In the genomic region with DNA sequence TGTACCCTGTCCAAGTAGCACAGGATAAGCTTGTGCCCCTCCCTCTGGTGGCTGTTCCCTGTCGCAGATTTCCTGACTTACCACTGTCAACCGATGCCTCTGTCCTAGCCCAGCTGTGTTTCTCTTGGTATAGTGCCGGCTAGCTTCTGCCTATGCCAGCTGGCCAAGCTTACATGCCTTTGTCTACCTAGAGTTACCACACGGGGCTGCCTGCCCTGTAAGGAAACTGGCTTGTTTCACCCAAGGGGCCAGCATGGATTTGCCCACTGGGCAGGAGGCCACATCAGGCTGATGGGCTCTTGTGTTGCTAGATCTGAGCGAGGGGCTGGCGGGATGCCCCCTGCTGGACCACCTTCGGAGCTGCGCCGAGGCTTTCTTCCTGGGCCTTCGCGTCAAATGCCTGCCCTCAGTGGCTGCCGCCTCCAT, we compare ENCODE assay signal across 10 mouse cellular contexts. TPM values are rescaled to one million over a fixed set of nuclear protein-coding genes. Genes with fewer than 3 reads are reported as not detected.
DNase-seq lines count a peak whose midpoint lies in the region; ATAC-seq and TF ChIP-seq lines count a peak whose summit lies in the region.
"Had no signal": no experiment of that assay in that cellular context is flagged by ENCODE, and none has a peak within 500 bp of the region (broad histone marks: within the 10 kb centered on the region; RNA-seq: fewer than 3 reads in every experiment).

No protein-coding gene starts in this region.

- 42% methylated on average over 12 of the region's 12 CpGs for WGBS in liver, postnatal 0 days (ENCODE audit: insufficient replicate concordance)
- WGBS in liver, embryonic 12.5 days (ENCODE audit: insufficient replicate concordance), result 32% methylated on average over 12 of the region's 12 CpGs
- 28% methylated on average over 12 of the region's 12 CpGs for WGBS in embryonic facial prominence, embryonic 11.5 days
- 46% methylated on average over 12 of the region's 12 CpGs for WGBS in kidney, adult 2 months

- H3K27me3 ChIP-seq in liver, postnatal 0 days (ENCODE audit: insufficient read depth, low read length), result no peaks in the 10 kb centered on the region
- peaks cover under 1% of the 10 kb centered on the region; the same call in 1 of the 2 replicates for H3K27me3 ChIP-seq in liver, embryonic 12.5 days (replicated peaks)
- no peaks in the 10 kb centered on the region for H3K27me3 ChIP-seq in embryonic facial prominence, embryonic 11.5 days (ENCODE audit: control insufficient read depth, insufficient read depth, low read length)
- H3K27me3 ChIP-seq in kidney, adult 2 months (replicated peaks; ENCODE audit: control insufficient read depth, insufficient read depth, low read length), result no peaks in the 10 kb centered on the region

- H3K27ac ChIP-seq in liver, postnatal 0 days (ENCODE audit: low read depth), result no peak overlapping the region
- no peak overlapping the region for H3K27ac ChIP-seq in liver, embryonic 12.5 days
- H3K27ac ChIP-seq in embryonic facial prominence, embryonic 11.5 days (replicated peaks; ENCODE audit: low read depth, low read length), result no peak overlapping the region
- no peak overlapping the region for H3K27ac ChIP-seq in kidney, adult 2 months (ENCODE audit: insufficient read depth, low read depth, low read length)

- no peak overlapping the region for H3K9ac ChIP-seq in liver, postnatal 0 days (replicated peaks)
- H3K9ac ChIP-seq in liver, embryonic 12.5 days, result no peak overlapping the region
- H3K9ac ChIP-seq in embryonic facial prominence, embryonic 11.5 days (replicated peaks; ENCODE audit: low read length), result no peak overlapping the region

- peak; percentile 36 for DNase-seq in adrenal gland, postnatal 14 days
- DNase-seq in adrenal gland, adult (ENCODE audit: inconsistent age in 2 of 2, low spot score in 1 of 2), result no peak
- DNase-seq in liver, postnatal 0 days, result peak; percentile 12
- peak; percentile 23 for DNase-seq in embryonic facial prominence, embryonic 11.5 days (ENCODE audit: low spot score)
- no peak for DNase-seq in kidney, adult 2 months
- no peak for DNase-seq in gastrocnemius, adult 18-20 months (ENCODE audit: low spot score)
- DNase-seq: right cerebral cortex, adult 18-20 months had no signal

- no peak for TF ChIP-seq EP300 in liver, postnatal 0 days (IDR thresholded peaks at IDR 0.05; ENCODE audit: low read depth)

- ATAC-seq in liver, postnatal 0 days, result no peak
- no peak for ATAC-seq in liver, embryonic 12.5 days
- ATAC-seq in embryonic facial prominence, embryonic 11.5 days (replicated peaks; ENCODE audit: insufficient number of reproducible peaks, low FRiP score, low TSS enrichment, low read depth), result no peak
- peak; percentile 23; the same call in 1 of the 2 replicates for ATAC-seq in megakaryocyte progenitor cell, adult 5-6 weeks (replicated peaks; ENCODE audit: poor library complexity)

- no peak overlapping the region for H3K4me3 ChIP-seq in liver, postnatal 0 days (ENCODE audit: low read depth, low read length)
- H3K4me3 ChIP-seq in liver, embryonic 12.5 days, result no peak overlapping the region
- H3K4me3 ChIP-seq in embryonic facial prominence, embryonic 11.5 days (ENCODE audit: low read depth, low read length), result no peak overlapping the region
- no peak overlapping the region for H3K4me3 ChIP-seq in kidney, adult 2 months (ENCODE audit: insufficient read depth, low read depth, low read length)

- no peaks in the 10 kb centered on the region for H3K36me3 ChIP-seq in liver, postnatal 0 days (replicated peaks; ENCODE audit: insufficient read depth, low read length)
- no peaks in the 10 kb centered on the region for H3K36me3 ChIP-seq in liver, embryonic 12.5 days
- H3K36me3 ChIP-seq in embryonic facial prominence, embryonic 11.5 days (replicated peaks; ENCODE audit: control insufficient read depth, insufficient read depth, low read depth, low read length), result no peaks in the 10 kb centered on the region
- H3K36me3 ChIP-seq in kidney, adult 2 months (ENCODE audit: control insufficient read depth, insufficient read depth, low read length), result no peaks in the 10 kb centered on the region

- peak; percentile 32 for TF ChIP-seq CTCF in liver, postnatal 0 days (IDR thresholded peaks at IDR 0.05; ENCODE audit: low read depth)
- no peak for TF ChIP-seq CTCF in kidney, adult 2 months (conservative IDR thresholded peaks at IDR 0.05; ENCODE audit: insufficient read depth, insufficient read length, low read depth, low read length)

- H3K4me1 ChIP-seq in liver, postnatal 0 days (ENCODE audit: insufficient read depth), result peaks cover 3% of the 10 kb centered on the region
- H3K4me1 ChIP-seq in liver, embryonic 12.5 days, result peaks cover 3% of the 10 kb centered on the region; the same call in 1 of the 2 replicates
- H3K4me1 ChIP-seq in embryonic facial prominence, embryonic 11.5 days (ENCODE audit: control insufficient read depth, insufficient read depth, low read length), result no peaks in the 10 kb centered on the region
- no peaks in the 10 kb centered on the region for H3K4me1 ChIP-seq in kidney, adult 2 months (ENCODE audit: control insufficient read depth, insufficient read depth, low read length)

- no peak overlapping the region for H3K4me2 ChIP-seq in liver, postnatal 0 days (ENCODE audit: low read depth, low read length)
- no peak overlapping the region for H3K4me2 ChIP-seq in liver, embryonic 12.5 days
- H3K4me2 ChIP-seq in embryonic facial prominence, embryonic 11.5 days (ENCODE audit: low read depth, low read length), result no peak overlapping the region
- H3K4me2 ChIP-seq: heart, embryonic 11.5 days had no signal

- no peak for TF ChIP-seq POLR2A in kidney, adult 2 months (IDR thresholded peaks at IDR 0.05; ENCODE audit: low read depth, low read length)

- no peaks in the 10 kb centered on the region for H3K9me3 ChIP-seq in liver, postnatal 0 days (ENCODE audit: low read length)
- H3K9me3 ChIP-seq in liver, embryonic 12.5 days (replicated peaks), result no peaks in the 10 kb centered on the region
- H3K9me3 ChIP-seq in embryonic facial prominence, embryonic 11.5 days (replicated peaks; ENCODE audit: control insufficient read depth, low read length), result no peaks in the 10 kb centered on the region

RNA-seq across cellular contexts. Expression of a gene that starts 19.8 kb away (rescaled TPM):
- 0.53 and 0.85 TPM in 2 replicates for total RNA-seq in adrenal gland, postnatal 14 days (2021)
- polyA plus RNA-seq in liver, postnatal 0 days (2015; fragmentation: Nextera tagmentation; extraction: Ambion mirVana), result 2.1 and 2.2 TPM in 2 replicates
- polyA plus RNA-seq in liver, embryonic 12.5 days (2016; fragmentation: Nextera tagmentation; extraction: Ambion mirVana), result 0.99 and 1.2 TPM in 2 replicates
- 0.61 and 0.76 TPM in 2 replicates for polyA plus RNA-seq in embryonic facial prominence, embryonic 11.5 days (2014; fragmentation: Nextera tagmentation; extraction: Ambion mirVana)
- 0.20 and 0.30 TPM in 2 replicates for total RNA-seq in megakaryocyte progenitor cell, adult 5-6 weeks (2015)
- total RNA-seq in megakaryocyte progenitor cell, adult 5-6 weeks (2017), result 0.41 and 1.9 TPM in 2 replicates
- 3.9 and 4.5 TPM in 2 replicates for polyA plus RNA-seq in kidney, adult 2 months (2012; rRNA removed)
- under 1 TPM in 1 of 2 experiments, not detected in 1; 0.36 TPM for total RNA-seq in gastrocnemius, adult 18-20 months (2021)

RNA-seq across cellular contexts. Expression of a gene that starts 38.9 kb away (rescaled TPM):
- total RNA-seq in adrenal gland, postnatal 14 days (2021), result 16.8 and 19.6 TPM in 2 replicates
- 4.7 and 4.9 TPM in 2 replicates for polyA plus RNA-seq in liver, postnatal 0 days (2015; fragmentation: Nextera tagmentation; extraction: Ambion mirVana)
- polyA plus RNA-seq in liver, embryonic 12.5 days (2016; fragmentation: Nextera tagmentation; extraction: Ambion mirVana), result 10.6 and 12.2 TPM in 2 replicates
- polyA plus RNA-seq in embryonic facial prominence, embryonic 11.5 days (2014; fragmentation: Nextera tagmentation; extraction: Ambion mirVana), result 8.8 and 10.3 TPM in 2 replicates
- total RNA-seq in megakaryocyte progenitor cell, adult 5-6 weeks (2015), result 6.2 and 6.4 TPM in 2 replicates
- 11.1 and 12.2 TPM in 2 replicates for total RNA-seq in megakaryocyte progenitor cell, adult 5-6 weeks (2017)
- 16.3 and 20.4 TPM in 2 replicates for polyA plus RNA-seq in kidney, adult 2 months (2012; rRNA removed)
- total RNA-seq in gastrocnemius, adult 18-20 months (2021), result 1 to 10 TPM; 4.5 to 5.3 TPM

RNA-seq across cellular contexts. Expression of a gene that starts 41.5 kb away (rescaled TPM):
- 19.0 and 22.7 TPM in 2 replicates for total RNA-seq in adrenal gland, postnatal 14 days (2021)
- polyA plus RNA-seq in liver, postnatal 0 days (2015; fragmentation: Nextera tagmentation; extraction: Ambion mirVana), result 3.6 and 4.2 TPM in 2 replicates
- 7.0 and 7.9 TPM in 2 replicates for polyA plus RNA-seq in liver, embryonic 12.5 days (2016; fragmentation: Nextera tagmentation; extraction: Ambion mirVana)
- 13.5 and 16.5 TPM in 2 replicates for polyA plus RNA-seq in embryonic facial prominence, embryonic 11.5 days (2014; fragmentation: Nextera tagmentation; extraction: Ambion mirVana)
- total RNA-seq in megakaryocyte progenitor cell, adult 5-6 weeks (2015), result 9.8 and 12.7 TPM in 2 replicates
- total RNA-seq in megakaryocyte progenitor cell, adult 5-6 weeks (2017), result 9.2 and 9.8 TPM in 2 replicates
- 23.1 and 27.2 TPM in 2 replicates for polyA plus RNA-seq in kidney, adult 2 months (2012; rRNA removed)
- 1 to 10 TPM; 1.6 to 2.2 TPM for total RNA-seq in gastrocnemius, adult 18-20 months (2021)

Comparison
In these comparisons a context has a peak if more than half of its experiments do, and no peak if none do; other contexts are left out.
1. DNase-seq: peak in adrenal gland, postnatal 14 days (single experiment), liver, postnatal 0 days (single experiment) and embryonic facial prominence, embryonic 11.5 days (single experiment); none in adrenal gland, adult (0 of 2), kidney, adult 2 months (single experiment) and gastrocnemius, adult 18-20 months (single experiment).